Mouse (Mus musculus) hematopoietic multipotent progenitor cell, adult 10-12 weeks (in vitro differentiated cells): ENCODE measurements around the gene Fry. TPM values are rescaled to one million over a fixed set of nuclear protein-coding genes. Genes with fewer than 3 reads are reported as not detected.

Experiments used
- polyA plus RNA-seq: library from polyadenylated mRNA; stranded (reverse); fragments of >175 nt; gene quantifications from 2 replicates; pipeline ENCODE4 v1.2.3, GENCODE M21; 2012; ENCODE audit warnings: low replicate concordance

The Fry gene
- 11.0 and 20.7 TPM in 2 replicates for polyA plus RNA-seq

DNA sequence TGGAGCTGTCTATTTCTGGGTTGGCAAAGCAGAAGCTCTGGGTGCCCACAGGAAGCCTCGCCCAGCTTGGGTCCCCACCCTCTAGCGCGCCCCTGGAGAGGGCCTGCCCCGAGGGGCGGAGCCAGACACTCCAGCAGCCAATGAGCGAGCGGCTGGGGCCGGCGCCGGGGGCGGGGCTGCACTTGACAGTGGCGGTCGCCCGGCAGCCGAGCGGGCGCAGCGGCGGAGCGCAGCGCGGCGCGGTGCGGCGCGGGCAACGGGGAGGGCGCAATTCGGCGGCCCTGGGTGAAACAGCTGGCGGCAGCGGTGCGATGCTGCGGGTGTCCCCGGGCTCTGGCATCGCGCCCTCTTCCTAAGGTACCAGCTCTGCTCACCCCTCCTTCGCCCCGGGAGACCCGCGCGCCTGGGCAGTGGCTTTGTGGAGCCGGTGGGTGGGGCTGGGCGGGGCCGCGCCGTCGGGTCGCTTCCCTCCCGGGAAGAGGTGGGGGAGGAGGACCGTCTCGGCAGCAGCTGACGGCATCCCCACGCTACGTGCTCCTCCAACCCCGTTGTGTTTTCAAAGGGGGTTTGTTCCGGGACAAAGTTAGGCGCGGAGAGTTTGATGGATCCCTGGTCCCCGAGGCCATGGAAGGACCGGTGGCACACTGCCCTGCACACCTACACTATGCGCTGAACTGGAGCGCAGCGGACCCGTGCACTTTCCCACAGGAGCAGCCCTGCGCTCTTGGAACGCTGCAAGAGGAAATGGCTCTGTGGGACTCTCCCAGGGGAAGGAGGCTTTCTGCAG, at the start of gene Fry:
Fry (plus strand) TSS at position 191 of the 787 bp plus-strand sequence.

DNA sequence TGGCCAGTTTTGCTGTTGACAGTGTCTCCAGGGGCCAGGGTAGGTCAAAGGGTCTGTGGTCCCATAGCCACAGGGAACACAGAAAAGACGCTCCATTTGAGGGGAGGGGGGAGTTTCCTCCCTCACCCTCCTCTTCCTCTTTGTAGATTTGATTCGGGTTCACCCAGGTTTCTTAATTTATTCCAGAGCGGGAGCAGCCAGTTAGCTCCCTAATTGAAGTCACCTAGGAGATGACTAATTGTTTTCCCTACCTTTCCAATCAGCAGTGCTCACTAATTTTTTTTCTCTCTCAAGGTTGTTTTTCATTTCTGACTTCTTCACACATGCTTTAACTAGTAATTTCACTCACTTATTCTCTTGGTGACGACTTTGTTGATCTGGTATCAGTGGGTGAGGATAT, 399.6 kb downstream of the Fry start, which contains the start of gene Zar1l:
Zar1l (minus strand) TSS at position 101 of the 400 bp plus-strand sequence.

DNA sequence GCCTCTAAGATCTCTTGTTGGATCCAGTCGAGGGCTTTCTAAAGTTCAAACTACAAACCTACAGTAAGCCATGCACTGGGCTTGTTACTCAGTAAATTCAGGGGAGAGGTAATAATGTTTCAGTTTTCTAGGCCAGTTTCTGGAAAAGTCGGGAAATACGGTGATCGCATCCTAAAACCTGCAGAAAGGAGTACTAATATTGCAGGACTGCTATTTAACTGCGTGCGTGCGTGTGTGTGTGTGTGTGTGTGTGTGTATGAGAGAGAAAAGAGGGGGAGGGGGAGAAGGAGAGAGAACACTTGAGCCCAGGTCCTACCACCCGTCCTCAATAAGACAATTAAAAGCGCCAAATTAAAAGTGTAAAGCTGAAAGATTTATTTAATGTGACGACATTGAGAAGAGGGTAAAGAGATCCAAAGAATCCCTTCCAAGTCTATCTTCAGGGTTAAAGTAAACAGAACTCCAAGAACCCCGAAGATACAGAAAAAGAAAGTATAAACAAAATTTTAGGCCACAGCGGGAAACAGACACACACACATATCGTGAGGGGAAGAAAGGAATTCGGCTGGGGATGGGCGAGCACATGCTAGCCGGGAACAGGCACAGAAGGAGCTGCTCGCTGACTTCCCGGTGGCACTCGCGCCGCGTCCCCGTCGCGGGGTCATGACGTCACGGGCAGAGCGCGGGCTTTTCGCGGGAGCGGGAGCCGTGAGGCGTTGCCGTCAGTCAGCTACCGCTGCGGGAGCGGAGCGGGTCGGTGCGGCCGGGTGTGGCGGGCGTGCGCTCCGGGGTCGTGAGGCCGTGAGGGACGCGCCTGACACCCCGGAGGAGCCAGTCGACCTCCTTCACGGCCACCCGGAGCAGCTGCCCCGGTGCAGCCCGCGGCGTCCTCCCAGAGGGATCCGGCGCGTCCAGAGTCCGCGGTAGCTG, 403.8 kb downstream of the Fry start, which contains the start of gene Brca2:
Brca2 (plus strand) TSS at position 694 of the 930 bp plus-strand sequence.

Other genes starting within 250 kb of the Fry start
- 0.10 TPM in 1 of 2 replicates, not detected in the other for gene Rxfp2, start 100.0 kb upstream of the Fry start, polyA plus RNA-seq